Mouse (Mus musculus) hindbrain, embryonic 14.5 days (tissue): ENCODE measurements at regions not wholly inside any gene's neighbourhood (a gene's known extent, or its start where the extent isn't known, plus 50 kb on each side); places are given as distances from the start of the nearest gene placed in this dataset.
A peak's percentile ranks its signal among the peaks of the same experiment; 100 is the strongest.

Source experiments
- ATAC-seq: fragments of 200-750 bp; cut with Nextera tagmentation; 2 replicates; pipeline ENCODE4 v1.8.0; 2017; ENCODE audit warnings: moderate number of reproducible peaks, mild to moderate bottlenecking, moderate TSS enrichment, moderate library complexity; ENCODE audit not compliant: low FRiP score
- DNase-seq: peaks from one replicate; pipeline ENCODE4 v3.0.0-alpha.2; 2015; ENCODE audit warnings: low spot score
- H3K27ac ChIP-seq: fragments of 300-500 bp; sonication (generic); 2 replicates; pipeline ENCODE4 v1.5.1; 2014; ENCODE audit warnings: mild to moderate bottlenecking, moderate library complexity
- H3K27me3 ChIP-seq: fragments of 300-500 bp; sonication (generic); 2 replicates; pipeline ENCODE4 v1.6.1; 2014; ENCODE audit warnings: mild to moderate bottlenecking, low read length, mixed read lengths; ENCODE audit not compliant: control insufficient read depth, insufficient read depth
- H3K36me3 ChIP-seq: fragments of 300-500 bp; sonication (generic); replicated peaks from 2 replicates; pipeline ENCODE4 v1.6.1; 2014; ENCODE audit not compliant: control insufficient read depth, insufficient read depth
- H3K4me1 ChIP-seq: fragments of 300-500 bp; sonication (generic); replicated peaks from 2 replicates; pipeline ENCODE4 v1.6.1; 2014; ENCODE audit warnings: antibody characterized with exemption, low read length, mixed read lengths; ENCODE audit not compliant: control insufficient read depth, insufficient read depth
- H3K4me2 ChIP-seq: fragments of 300-500 bp; sonication (generic); replicated peaks from 2 replicates; pipeline ENCODE4 v1.6.1; 2014; ENCODE audit warnings: mild to moderate bottlenecking, moderate library complexity
- H3K4me3 ChIP-seq: fragments of 300-500 bp; sonication (generic); replicated peaks from 2 replicates; pipeline ENCODE4 v1.5.1; 2014; ENCODE audit warnings: mild to moderate bottlenecking, low read length
- H3K9ac ChIP-seq: fragments of 300-500 bp; sonication (generic); 2 replicates; pipeline ENCODE4 v1.6.1; 2014
- H3K9me3 ChIP-seq: fragments of 300-500 bp; sonication (generic); 2 replicates; pipeline ENCODE4 v1.6.1; 2016; ENCODE audit warnings: low read length; ENCODE audit not compliant: control insufficient read depth
- WGBS: fragments of 180-500 bp; shearing (Covaris S2); extraction: QIAGEN DNeasy Blood & Tissue Kit; methylation state at CpG from one replicate; pipeline ENCODE4 v1.1.7; 2014; 5-methylcytosine and 5-hydroxymethylcytosine counted together

DNA sequence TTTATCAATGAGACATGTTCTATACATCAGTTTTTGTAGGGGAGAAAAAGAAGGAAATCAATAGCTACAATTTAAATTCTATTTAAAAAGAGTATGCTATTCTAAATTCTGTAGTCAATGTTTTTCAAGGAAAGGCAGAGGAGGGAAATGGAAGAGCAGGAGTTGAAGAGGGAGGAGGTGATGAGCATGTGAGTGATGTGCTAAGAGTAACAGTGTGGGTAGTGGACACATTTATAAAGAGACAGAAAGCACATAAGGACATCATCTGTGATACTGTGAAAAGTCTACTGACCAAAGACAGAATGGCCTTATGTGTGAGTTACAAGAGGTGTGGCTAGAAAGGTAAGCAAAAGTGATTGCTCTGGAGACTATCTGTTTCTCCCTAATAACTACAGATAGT is 179.8 kb upstream of the Tnc start:
- H3K9me3 ChIP-seq: no peaks in the 10 kb centered on the region
- ATAC-seq (no peak), DNase-seq (no peak)
- H3K4me3 ChIP-seq: no peak overlapping the region
- H3K27me3 ChIP-seq: no peaks in the 10 kb centered on the region
- H3K4me1 ChIP-seq: no peaks in the 10 kb centered on the region
- H3K9ac ChIP-seq: no peak overlapping the region
- H3K27ac ChIP-seq: no peak overlapping the region
- H3K4me2 ChIP-seq: no peak overlapping the region
- H3K36me3 ChIP-seq: no peaks in the 10 kb centered on the region

DNA sequence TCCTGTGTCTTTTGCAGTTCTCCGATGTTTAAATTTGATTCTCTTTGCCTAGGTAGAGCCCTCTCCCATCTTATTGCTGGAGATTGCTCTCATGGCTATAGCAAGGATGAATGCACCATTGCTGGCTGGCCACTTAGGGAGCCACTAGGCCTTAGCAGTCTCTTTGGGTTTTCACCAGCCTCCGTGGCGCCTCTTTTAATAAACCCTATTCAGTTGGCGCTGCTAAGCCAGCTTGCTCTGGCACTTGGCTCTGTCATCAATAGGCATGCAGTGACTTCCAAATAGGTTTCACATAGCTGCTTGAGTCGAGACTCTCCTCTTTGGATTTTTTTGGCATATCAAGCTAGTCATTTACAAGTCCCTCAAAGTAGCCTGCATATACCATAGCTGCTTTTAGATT is 178.1 kb upstream of the Tnc start:
- no peaks in the 10 kb centered on the region for H3K4me1 ChIP-seq
- H3K27me3 ChIP-seq: no peaks in the 10 kb centered on the region
- ATAC-seq: peak; percentile 62; the same call in 1 of the 2 replicates
- H3K36me3 ChIP-seq: no peaks in the 10 kb centered on the region
- 81% methylated on average over 5 of the region's 5 CpGs for WGBS
- no peak for DNase-seq
- H3K27ac ChIP-seq: no peak overlapping the region
- no peak overlapping the region for H3K4me3 ChIP-seq
- H3K9me3 ChIP-seq: no peaks in the 10 kb centered on the region
- no peak overlapping the region for H3K9ac ChIP-seq
- H3K4me2 ChIP-seq: no peak overlapping the region

DNA sequence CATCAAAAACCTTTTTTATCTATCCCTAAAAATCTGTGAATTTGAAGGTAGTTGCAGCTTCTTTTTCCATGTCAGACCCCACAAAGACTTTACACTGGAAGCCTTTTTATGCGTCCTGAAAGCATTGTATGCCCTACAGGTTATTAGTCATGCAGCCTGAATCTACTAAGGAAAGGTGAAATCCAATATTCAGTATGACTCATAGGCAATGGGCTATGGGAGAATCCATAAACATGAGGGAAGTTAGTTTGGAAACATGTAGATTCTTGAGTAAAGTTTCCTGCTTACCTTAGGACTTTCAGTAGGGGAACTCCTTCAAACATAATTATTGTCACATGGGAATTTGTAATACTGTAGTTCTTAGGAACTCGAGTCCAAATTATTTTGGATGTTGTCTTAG is 173.0 kb upstream of the Tnc start:
- no peaks in the 10 kb centered on the region for H3K36me3 ChIP-seq
- H3K4me2 ChIP-seq: no peak overlapping the region
- H3K27me3 ChIP-seq: no peaks in the 10 kb centered on the region
- H3K4me3 ChIP-seq: no peak overlapping the region
- no peak for ATAC-seq
- no peak overlapping the region for H3K9ac ChIP-seq
- no peak overlapping the region for H3K27ac ChIP-seq
- no peaks in the 10 kb centered on the region for H3K4me1 ChIP-seq
- DNase-seq: no peak
- 76% methylated on average over 2 of the region's 2 CpGs for WGBS
- no peaks in the 10 kb centered on the region for H3K9me3 ChIP-seq

DNA sequence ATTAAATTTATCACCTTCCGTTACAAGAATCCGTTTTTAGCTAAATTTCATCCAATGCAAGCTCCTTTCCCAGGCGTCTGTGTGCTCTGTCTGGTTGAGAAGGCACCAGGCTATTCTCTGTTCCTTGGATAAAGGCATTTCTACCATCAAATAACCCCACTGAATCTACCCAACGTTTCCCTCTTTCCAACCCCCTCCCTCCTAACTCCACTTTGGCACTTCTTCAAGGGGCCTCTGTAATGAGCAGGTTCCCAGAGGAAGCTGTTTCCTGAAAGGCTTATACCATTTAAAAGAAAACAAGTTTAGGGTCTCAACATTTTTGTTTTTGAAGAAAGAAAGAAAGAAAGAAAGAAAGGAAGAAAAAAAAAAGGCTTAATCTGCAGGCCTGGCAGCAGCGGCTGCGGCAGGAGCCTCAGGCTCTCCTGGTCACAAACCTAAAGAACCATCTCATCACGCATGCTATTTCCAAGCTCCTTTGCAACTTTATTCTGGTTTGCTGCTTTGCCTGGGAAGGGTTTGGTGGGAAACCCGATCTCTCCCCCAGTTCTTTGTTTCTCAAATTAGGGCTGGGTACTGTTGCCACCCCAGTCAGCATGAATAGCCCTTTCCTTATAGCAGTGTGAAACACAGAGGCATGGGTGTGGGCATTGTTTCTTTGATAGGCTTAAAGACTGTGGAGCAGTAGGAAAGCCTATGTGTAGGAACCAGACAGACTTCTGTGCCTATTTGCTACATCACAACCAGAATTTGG is 160.5 kb upstream of the Tnc start:
- DNase-seq: no peak
- WGBS: 35% methylated on average over 8 of the region's 8 CpGs
- Histone ChIP-seq H3K9me3 (no peaks in the 10 kb centered on the region), H3K27ac (peak overlapping the region; percentile 43; the same call in 1 of the 2 replicates), H3K36me3 (no peaks in the 10 kb centered on the region), H3K4me2 (no peak overlapping the region), H3K4me1 (no peaks in the 10 kb centered on the region), H3K9ac (no peak overlapping the region), H3K4me3 (no peak overlapping the region), H3K27me3 (no peaks in the 10 kb centered on the region)
- ATAC-seq: peak; percentile 74; the same call in 1 of the 2 replicates

- no peaks in the 10 kb centered on the region for H3K27me3 ChIP-seq
- no peak overlapping the region for H3K9ac ChIP-seq
- WGBS: 83% methylated on average over 3 of the region's 3 CpGs
- H3K4me3 ChIP-seq: no peak overlapping the region
- no peaks in the 10 kb centered on the region for H3K4me1 ChIP-seq
- no peaks in the 10 kb centered on the region for H3K36me3 ChIP-seq
- H3K4me2 ChIP-seq: no peak overlapping the region
- 0 out of 2 replicates have a peak overlapping the region, but pooled peaks have one; percentile 64 for H3K27ac ChIP-seq
- ATAC-seq (no peak), DNase-seq (no peak)
- no peaks in the 10 kb centered on the region for H3K9me3 ChIP-seq
These were observed 154.0 kb upstream of the Tnc start for GRCm38 (mm10) chr4:64200808-64201190.

- H3K9ac ChIP-seq: no peak overlapping the region
- H3K9me3 ChIP-seq: no peaks in the 10 kb centered on the region
- no peaks in the 10 kb centered on the region for H3K36me3 ChIP-seq
- 44% methylated on average over 3 of the region's 3 CpGs for WGBS
- ATAC-seq: peak; percentile 83
- no peaks in the 10 kb centered on the region for H3K4me1 ChIP-seq
- DNase-seq: peak; percentile 75
- no peak overlapping the region for H3K4me2 ChIP-seq
- no peak overlapping the region for H3K4me3 ChIP-seq
- H3K27me3 ChIP-seq: no peaks in the 10 kb centered on the region
- peak overlapping the region; percentile 64; the same call in 1 of the 2 replicates for H3K27ac ChIP-seq
These were observed 153.5 kb upstream of the Tnc start for GRCm38 (mm10) chr4:64200151-64200807.

DNA sequence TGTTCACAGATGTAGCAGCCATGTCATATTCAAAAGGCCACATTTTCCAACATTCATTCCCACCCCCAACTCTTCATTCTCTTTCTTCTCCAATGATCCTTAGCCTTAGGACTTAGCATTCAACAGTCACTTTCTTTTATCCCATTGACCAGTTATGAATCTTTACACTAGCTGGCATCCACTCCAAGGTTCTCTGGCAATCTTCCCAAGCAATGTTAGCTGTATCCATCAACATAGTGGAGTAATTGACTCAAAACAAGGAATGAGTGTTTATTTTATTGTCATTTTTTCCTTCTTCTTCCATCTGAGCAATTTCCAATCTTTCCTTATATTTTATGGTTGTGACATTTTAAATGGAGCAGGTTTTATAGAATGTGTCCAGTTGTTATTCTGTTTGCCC is 138.2 kb upstream of the Tnc start:
- Histone ChIP-seq H3K4me1 (no peaks in the 10 kb centered on the region), H3K4me2 (no peak overlapping the region), H3K27ac (no peak overlapping the region), H3K9ac (no peak overlapping the region), H3K4me3 (no peak overlapping the region), H3K27me3 (no peaks in the 10 kb centered on the region), H3K9me3 (no peaks in the 10 kb centered on the region), H3K36me3 (no peaks in the 10 kb centered on the region)
- DNase-seq: no peak
- no peak for ATAC-seq

GRCm38 (mm10) chr4:64175938-64176337 is 129.1 kb upstream of the Tnc start:
- H3K27me3 ChIP-seq: no peaks in the 10 kb centered on the region
- H3K4me2 ChIP-seq: no peak overlapping the region
- H3K27ac ChIP-seq: no peak overlapping the region
- no peak; the same call in 1 of the 2 replicates for ATAC-seq
- no peaks in the 10 kb centered on the region for H3K4me1 ChIP-seq
- H3K4me3 ChIP-seq: no peak overlapping the region
- H3K9ac ChIP-seq: no peak overlapping the region
- no peaks in the 10 kb centered on the region for H3K36me3 ChIP-seq
- DNase-seq: no peak
- WGBS: 8% methylated on average over 3 of the region's 3 CpGs
- no peaks in the 10 kb centered on the region for H3K9me3 ChIP-seq

GRCm38 (mm10) chr4:64171476-64171875 is 124.7 kb upstream of the Tnc start:
- 83% methylated on average over 3 of the region's 3 CpGs for WGBS
- ATAC-seq: no peak

More at GRCm38 (mm10) chr4:64171476-64171875, 124.7 kb upstream of the Tnc start:
- Histone ChIP-seq H3K27me3 (no peaks in the 10 kb centered on the region), H3K4me2 (no peak overlapping the region), H3K36me3 (no peaks in the 10 kb centered on the region), H3K4me3 (no peak overlapping the region), H3K27ac (no peak overlapping the region), H3K9ac (no peak overlapping the region), H3K4me1 (no peaks in the 10 kb centered on the region), H3K9me3 (no peaks in the 10 kb centered on the region)
- DNase-seq: no peak
